Mouse (Mus musculus): ENCODE data around the gene Tenm2.

DNA sequence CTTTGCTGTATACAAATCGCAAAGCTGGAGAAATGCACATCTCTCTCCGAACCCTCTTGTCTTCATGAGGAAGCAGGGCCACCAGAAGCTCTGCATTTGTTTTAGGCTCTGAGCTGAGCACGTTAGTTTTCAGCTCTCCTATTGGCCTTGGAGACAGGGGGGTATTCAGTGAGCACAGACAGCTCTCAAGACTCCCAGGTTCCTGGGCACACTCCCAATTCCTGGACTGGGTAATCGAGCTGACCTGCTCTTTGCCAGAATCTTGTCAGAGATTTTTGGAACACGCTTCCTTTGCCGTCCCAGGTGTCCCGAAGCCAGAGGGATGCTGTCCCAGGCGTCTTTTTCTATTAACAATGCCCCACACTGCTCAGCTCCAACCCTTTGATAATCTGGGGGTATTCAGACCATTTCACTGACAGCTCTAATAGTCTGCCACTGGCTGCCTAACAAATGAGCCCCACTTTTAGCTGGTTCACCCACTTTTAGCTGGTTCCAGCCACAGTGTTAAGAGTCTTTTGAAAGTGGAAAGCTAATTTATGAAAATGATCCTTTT, 1161.7 kb downstream of the Tenm2 start:
- TF ChIP-seq EP300 (IDR thresholded peaks at IDR 0.05; ENCODE audit: insufficient read depth, low read depth, low read length): no peak
- no peak for TF ChIP-seq POLR2A (IDR thresholded peaks at IDR 0.05; ENCODE audit: insufficient read depth, low read depth, low read length)
